Mouse (Mus musculus): Measurements from ENCODE around the gene Olfr806. TPM values are rescaled to one million over a fixed set of nuclear protein-coding genes. Genes with fewer than 3 reads are reported as not detected.

The Olfr806 gene
- polyA plus RNA-seq, 2 experiments = not detected

GRCm38 (mm10) chr10:129729275-129729674 lies 12.4 kb downstream of the Olfr806 start, which contains the start of gene Olfr805:
Olfr805 (minus strand) TSS chr10:129729375.
- 82% methylated on average over 2 of the region's 2 CpGs for WGBS (ENCODE audit: insufficient replicate concordance)
- no peak for TF ChIP-seq CTCF (IDR thresholded peaks at IDR 0.05; ENCODE audit: low read depth)
- TF ChIP-seq EP300 (IDR thresholded peaks at IDR 0.05; ENCODE audit: low read depth) = no peak
- Histone ChIP-seq H3K4me2 (ENCODE audit: low read depth) (no peak within 1 kb of the TSS), H3K9me3 (ENCODE audit: control insufficient read depth, low read length) (no peaks in the 10 kb centered on the region), H3K4me1 (replicated peaks; ENCODE audit: control insufficient read depth in 2 of 2, insufficient read depth in 2 of 2, low read length in 1 of 2) (no peaks in the 10 kb centered on the region), H3K27me3 (ENCODE audit: control insufficient read depth, insufficient read depth, low read length) (no peaks in the 10 kb centered on the region), H3K4me3 (ENCODE audit: insufficient read depth in 1 of 2, low read depth in 2 of 2, low read length in 2 of 2) (no peak within 1 kb of the TSS), H3K27ac (no peak within 1 kb of the TSS), H3K9ac (replicated peaks) (no peak within 1 kb of the TSS), H3K36me3 (replicated peaks; ENCODE audit: control insufficient read depth, insufficient read depth, low read depth) (no peaks in the 10 kb centered on the region)
- DNase-seq (ENCODE audit: low read depth in 3 of 3, low spot score in 3 of 3) = no peak
- ATAC-seq (ENCODE audit: insufficient read depth) = no peak

GRCm38 (mm10) chr10:129702910-129703309 lies 38.8 kb downstream of the Olfr806 start, which contains the start of gene Olfr804:
Olfr804 (plus strand) TSS chr10:129703210.
- Histone ChIP-seq H3K4me3 (ENCODE audit: insufficient read depth in 1 of 2, low read depth in 2 of 2, low read length in 2 of 2) (no peak within 1 kb of the TSS), H3K27ac (no peak within 1 kb of the TSS), H3K4me2 (ENCODE audit: low read depth) (no peak within 1 kb of the TSS), H3K9ac (replicated peaks) (no peak within 1 kb of the TSS), H3K27me3 (ENCODE audit: control insufficient read depth, insufficient read depth, low read length) (no peaks in the 10 kb centered on the region), H3K9me3 (ENCODE audit: control insufficient read depth, low read length) (no peaks in the 10 kb centered on the region), H3K36me3 (replicated peaks; ENCODE audit: control insufficient read depth, insufficient read depth, low read depth) (no peaks in the 10 kb centered on the region), H3K4me1 (replicated peaks; ENCODE audit: control insufficient read depth in 2 of 2, insufficient read depth in 2 of 2, low read length in 1 of 2) (no peaks in the 10 kb centered on the region)
- no peak for DNase-seq (ENCODE audit: low read depth in 3 of 3, low spot score in 3 of 3)
- no peak for TF ChIP-seq CTCF (IDR thresholded peaks at IDR 0.05; ENCODE audit: low read depth)
- no peak for TF ChIP-seq EP300 (IDR thresholded peaks at IDR 0.05; ENCODE audit: low read depth)
- ATAC-seq (ENCODE audit: insufficient read depth) = no peak

- Histone ChIP-seq H3K4me3 (ENCODE audit: insufficient read depth in 1 of 2, low read depth in 2 of 2, low read length in 2 of 2) (no peak within 1 kb of the TSS), H3K9ac (replicated peaks) (no peak within 1 kb of the TSS), H3K36me3 (replicated peaks; ENCODE audit: control insufficient read depth, insufficient read depth, low read depth) (no peaks in the 10 kb centered on the region), H3K4me1 (replicated peaks; ENCODE audit: control insufficient read depth in 2 of 2, insufficient read depth in 2 of 2, low read length in 1 of 2) (no peaks in the 10 kb centered on the region), H3K4me2 (ENCODE audit: low read depth) (no peak within 1 kb of the TSS), H3K9me3 (ENCODE audit: control insufficient read depth, low read length) (no peaks in the 10 kb centered on the region), H3K27me3 (ENCODE audit: control insufficient read depth, insufficient read depth, low read length) (no peaks in the 10 kb centered on the region), H3K27ac (no peak within 1 kb of the TSS)
- 44% methylated on average over 2 of the region's 2 CpGs for WGBS (ENCODE audit: insufficient replicate concordance)
- ATAC-seq (ENCODE audit: insufficient read depth) (no peak), DNase-seq (ENCODE audit: low read depth in 3 of 3, low spot score in 3 of 3) (no peak)
- TF ChIP-seq EP300 (IDR thresholded peaks at IDR 0.05; ENCODE audit: low read depth) = no peak
- no peak for TF ChIP-seq CTCF (IDR thresholded peaks at IDR 0.05; ENCODE audit: low read depth)
Measured at GRCm38 (mm10) chr10:129694186-129694585, 47.5 kb downstream of the Olfr806 start, which contains the start of gene Olfr803. Olfr803 (minus strand) TSS chr10:129694286.

- ATAC-seq (ENCODE audit: insufficient read depth) = no peak
- no peaks in the 10 kb centered on the region for H3K36me3 ChIP-seq (replicated peaks; ENCODE audit: control insufficient read depth, insufficient read depth, low read depth)
- TF ChIP-seq CTCF (IDR thresholded peaks at IDR 0.05; ENCODE audit: low read depth) = no peak
- TF ChIP-seq EP300 (IDR thresholded peaks at IDR 0.05; ENCODE audit: low read depth) = no peak
- H3K27me3 ChIP-seq (ENCODE audit: control insufficient read depth, insufficient read depth, low read length) = no peaks in the 10 kb centered on the region
- H3K27ac ChIP-seq = no peak within 1 kb of the TSS
- H3K4me1 ChIP-seq (replicated peaks; ENCODE audit: control insufficient read depth in 2 of 2, insufficient read depth in 2 of 2, low read length in 1 of 2) = no peaks in the 10 kb centered on the region
- no peak within 1 kb of the TSS for H3K9ac ChIP-seq (replicated peaks)
- H3K9me3 ChIP-seq (ENCODE audit: control insufficient read depth, low read length) = no peaks in the 10 kb centered on the region
- no peak for DNase-seq (ENCODE audit: low read depth in 3 of 3, low spot score in 3 of 3)
- 47% methylated on average over 1 of the region's 1 CpGs for WGBS (ENCODE audit: insufficient replicate concordance)
- no peak within 1 kb of the TSS for H3K4me3 ChIP-seq (ENCODE audit: insufficient read depth in 1 of 2, low read depth in 2 of 2, low read length in 2 of 2)
- no peak within 1 kb of the TSS for H3K4me2 ChIP-seq (ENCODE audit: low read depth)
Measured at GRCm38 (mm10) chr10:129688069-129688468, 53.7 kb downstream of the Olfr806 start, which contains the start of gene Olfr802. Olfr802 (minus strand) TSS chr10:129688169.

Small RNAs within 50 kb of the gene (microRNA-seq; reads per million reads assigned to microRNA genes)
- not detected for gene Gm24485

Other genes with a start within 250 kb of the Olfr806 start
- gene Olfr790, start 243.4 kb downstream of the Olfr806 start, polyA plus RNA-seq (2012; rRNA removed) = not detected in 2 replicates
- not detected in 2 replicates for gene Olfr790, start 243.4 kb downstream of the Olfr806 start, polyA plus RNA-seq (2014; fragmentation: Nextera tagmentation; extraction: Ambion mirVana)
- gene Olfr791, start 220.1 kb downstream of the Olfr806 start, polyA plus RNA-seq (2012; rRNA removed) = not detected in 2 replicates
- not detected in 2 replicates for gene Olfr791, start 220.1 kb downstream of the Olfr806 start, polyA plus RNA-seq (2014; fragmentation: Nextera tagmentation; extraction: Ambion mirVana)
- gene Olfr792, start 202.8 kb downstream of the Olfr806 start, polyA plus RNA-seq (2012; rRNA removed) = not detected in 2 replicates
- gene Olfr792, start 202.8 kb downstream of the Olfr806 start, polyA plus RNA-seq (2014; fragmentation: Nextera tagmentation; extraction: Ambion mirVana) = not detected in 2 replicates
- gene Olfr794, start 174.3 kb downstream of the Olfr806 start, polyA plus RNA-seq (2012; rRNA removed) = not detected in 2 replicates
- not detected in 2 replicates for gene Olfr794, start 174.3 kb downstream of the Olfr806 start, polyA plus RNA-seq (2014; fragmentation: Nextera tagmentation; extraction: Ambion mirVana)
- gene Olfr796, start 129.4 kb downstream of the Olfr806 start, polyA plus RNA-seq (2012; rRNA removed) = not detected in 2 replicates
- not detected in 2 replicates for gene Olfr796, start 129.4 kb downstream of the Olfr806 start, polyA plus RNA-seq (2014; fragmentation: Nextera tagmentation; extraction: Ambion mirVana)
- not detected in 2 replicates for gene Olfr798, start 114.0 kb downstream of the Olfr806 start, polyA plus RNA-seq (2012; rRNA removed)
- gene Olfr798, start 114.0 kb downstream of the Olfr806 start, polyA plus RNA-seq (2014; fragmentation: Nextera tagmentation; extraction: Ambion mirVana) = not detected in 2 replicates
- not detected in 2 replicates for gene Olfr799, start 104.4 kb downstream of the Olfr806 start, polyA plus RNA-seq (2012; rRNA removed)
- not detected in 2 replicates for gene Olfr799, start 104.4 kb downstream of the Olfr806 start, polyA plus RNA-seq (2014; fragmentation: Nextera tagmentation; extraction: Ambion mirVana)
- not detected in 2 replicates for gene Olfr800, start 84.2 kb downstream of the Olfr806 start, polyA plus RNA-seq (2012; rRNA removed)
- not detected in 2 replicates for gene Olfr800, start 84.2 kb downstream of the Olfr806 start, polyA plus RNA-seq (2014; fragmentation: Nextera tagmentation; extraction: Ambion mirVana)
- not detected in 2 replicates for gene Olfr801, start 68.1 kb downstream of the Olfr806 start, polyA plus RNA-seq (2012; rRNA removed)
- not detected in 2 replicates for gene Olfr801, start 68.1 kb downstream of the Olfr806 start, polyA plus RNA-seq (2014; fragmentation: Nextera tagmentation; extraction: Ambion mirVana)
- not detected in 2 replicates for gene Olfr802, start 53.8 kb downstream of the Olfr806 start, polyA plus RNA-seq (2012; rRNA removed)
- gene Olfr802, start 53.8 kb downstream of the Olfr806 start, polyA plus RNA-seq (2014; fragmentation: Nextera tagmentation; extraction: Ambion mirVana) = not detected in 2 replicates
- gene Olfr803, start 47.6 kb downstream of the Olfr806 start, polyA plus RNA-seq (2012; rRNA removed) = not detected in 2 replicates
- gene Olfr803, start 47.6 kb downstream of the Olfr806 start, polyA plus RNA-seq (2014; fragmentation: Nextera tagmentation; extraction: Ambion mirVana) = not detected in 2 replicates
- not detected in 2 replicates for gene Olfr804, start 38.7 kb downstream of the Olfr806 start, polyA plus RNA-seq (2012; rRNA removed)
- not detected in 2 replicates for gene Olfr804, start 38.7 kb downstream of the Olfr806 start, polyA plus RNA-seq (2014; fragmentation: Nextera tagmentation; extraction: Ambion mirVana)
- gene Olfr805, start 12.5 kb downstream of the Olfr806 start, polyA plus RNA-seq (2012; rRNA removed) = not detected in 2 replicates
- gene Olfr805, start 12.5 kb downstream of the Olfr806 start, polyA plus RNA-seq (2014; fragmentation: Nextera tagmentation; extraction: Ambion mirVana) = not detected in 2 replicates
- gene Olfr807, start 15.9 kb upstream of the Olfr806 start, polyA plus RNA-seq (2012; rRNA removed) = not detected in 2 replicates
- not detected in 2 replicates for gene Olfr807, start 15.9 kb upstream of the Olfr806 start, polyA plus RNA-seq (2014; fragmentation: Nextera tagmentation; extraction: Ambion mirVana)
- not detected in 2 replicates for gene Olfr808, start 23.6 kb upstream of the Olfr806 start, polyA plus RNA-seq (2012; rRNA removed)
- not detected in 2 replicates for gene Olfr808, start 23.6 kb upstream of the Olfr806 start, polyA plus RNA-seq (2014; fragmentation: Nextera tagmentation; extraction: Ambion mirVana)
- gene Olfr809, start 32.7 kb upstream of the Olfr806 start, polyA plus RNA-seq (2012; rRNA removed) = not detected in 2 replicates
- gene Olfr809, start 32.7 kb upstream of the Olfr806 start, polyA plus RNA-seq (2014; fragmentation: Nextera tagmentation; extraction: Ambion mirVana) = not detected in 2 replicates
- gene Olfr810, start 53.0 kb upstream of the Olfr806 start, polyA plus RNA-seq (2012; rRNA removed) = not detected in 2 replicates
- not detected in 2 replicates for gene Olfr810, start 53.0 kb upstream of the Olfr806 start, polyA plus RNA-seq (2014; fragmentation: Nextera tagmentation; extraction: Ambion mirVana)
- gene Olfr811, start 62.5 kb upstream of the Olfr806 start, polyA plus RNA-seq (2012; rRNA removed) = not detected in 2 replicates
- not detected in 2 replicates for gene Olfr811, start 62.5 kb upstream of the Olfr806 start, polyA plus RNA-seq (2014; fragmentation: Nextera tagmentation; extraction: Ambion mirVana)
- not detected in 2 replicates for gene Olfr812, start 104.2 kb upstream of the Olfr806 start, polyA plus RNA-seq (2012; rRNA removed)
- gene Olfr812, start 104.2 kb upstream of the Olfr806 start, polyA plus RNA-seq (2014; fragmentation: Nextera tagmentation; extraction: Ambion mirVana) = not detected in 2 replicates
- not detected in 2 replicates for gene Olfr813, start 113.4 kb upstream of the Olfr806 start, polyA plus RNA-seq (2012; rRNA removed)
- gene Olfr813, start 113.4 kb upstream of the Olfr806 start, polyA plus RNA-seq (2014; fragmentation: Nextera tagmentation; extraction: Ambion mirVana) = not detected in 2 replicates
- gene Olfr814, start 137.9 kb upstream of the Olfr806 start, polyA plus RNA-seq (2012; rRNA removed) = not detected in 2 replicates
- gene Olfr814, start 137.9 kb upstream of the Olfr806 start, polyA plus RNA-seq (2014; fragmentation: Nextera tagmentation; extraction: Ambion mirVana) = not detected in 2 replicates
- gene Olfr815, start 163.9 kb upstream of the Olfr806 start, polyA plus RNA-seq (2012; rRNA removed) = not detected in 2 replicates
- gene Olfr815, start 163.9 kb upstream of the Olfr806 start, polyA plus RNA-seq (2014; fragmentation: Nextera tagmentation; extraction: Ambion mirVana) = not detected in 2 replicates
- not detected in 2 replicates for gene Olfr816, start 173.7 kb upstream of the Olfr806 start, polyA plus RNA-seq (2012; rRNA removed)
- gene Olfr816, start 173.7 kb upstream of the Olfr806 start, polyA plus RNA-seq (2014; fragmentation: Nextera tagmentation; extraction: Ambion mirVana) = not detected in 2 replicates
- gene Olfr818, start 207.2 kb upstream of the Olfr806 start, polyA plus RNA-seq (2012; rRNA removed) = not detected in 2 replicates
- gene Olfr818, start 207.2 kb upstream of the Olfr806 start, polyA plus RNA-seq (2014; fragmentation: Nextera tagmentation; extraction: Ambion mirVana) = not detected in 2 replicates
- gene Olfr819, start 225.3 kb upstream of the Olfr806 start, polyA plus RNA-seq (2012; rRNA removed) = not detected in 2 replicates
- gene Olfr819, start 225.3 kb upstream of the Olfr806 start, polyA plus RNA-seq (2014; fragmentation: Nextera tagmentation; extraction: Ambion mirVana) = not detected in 2 replicates
- not detected in 2 replicates for gene Olfr247, start 234.2 kb upstream of the Olfr806 start, polyA plus RNA-seq (2012; rRNA removed)
- not detected in 2 replicates for gene Olfr247, start 234.2 kb upstream of the Olfr806 start, polyA plus RNA-seq (2014; fragmentation: Nextera tagmentation; extraction: Ambion mirVana)
- gene Gm10310, start 243.1 kb upstream of the Olfr806 start, polyA plus RNA-seq (2012; rRNA removed) = not detected in 2 replicates
- not detected in 2 replicates for gene Gm10310, start 243.1 kb upstream of the Olfr806 start, polyA plus RNA-seq (2014; fragmentation: Nextera tagmentation; extraction: Ambion mirVana)

All from liver, embryonic 14.5 days (tissue).